Mouse (Mus musculus) liver, embryonic 14.5 days (tissue): ENCODE results near the gene 1700025C18Rik. TPM values are rescaled to one million over a fixed set of nuclear protein-coding genes. Genes with fewer than 3 reads are reported as not detected.

ENCODE experiments used
- ATAC-seq: fragments of 200-750 bp; cut with Nextera tagmentation; 2 replicates; pipeline ENCODE4 v1.8.0; 2017; ENCODE audit warnings: moderate number of reproducible peaks, mild to moderate bottlenecking, moderate library complexity; ENCODE audit not compliant: insufficient read depth
- DNase-seq, 3 experiments: peaks; one replicate each; pipeline ENCODE4 v3.0.0-alpha.2; 2012 to 2013; ENCODE audit warnings: low read depth in 3 of 3, low spot score in 3 of 3
- H3K27ac ChIP-seq: fragments of 300-500 bp; sonication (generic); 2 replicates; pipeline ENCODE4 v1.5.1; 2014; ENCODE audit warnings: moderate library complexity, mild to moderate bottlenecking, control low read depth, inconsistent platforms
- H3K27me3 ChIP-seq: fragments of 300-500 bp; sonication (generic); 2 replicates; pipeline ENCODE4 v1.6.1; 2014; ENCODE audit warnings: mild to moderate bottlenecking, low read length, moderate library complexity; ENCODE audit not compliant: control insufficient read depth, insufficient read depth
- H3K36me3 ChIP-seq: fragments of 300-500 bp; sonication (generic); replicated peaks from 2 replicates; pipeline ENCODE4 v1.6.1; 2014; ENCODE audit warnings: low read depth; ENCODE audit not compliant: control insufficient read depth, insufficient read depth
- H3K4me1 ChIP-seq, 2 experiments: fragments of 200-500 bp in 1 of 2; fragments of 300-500 bp in 1 of 2; sonication (generic) in 1 of 2; replicated peaks; 2 replicates each; pipeline ENCODE4 v1.6.1; 2012 to 2014; ENCODE audit warnings: antibody characterized with exemption in 1 of 2, inconsistent platforms in 1 of 2, low read length in 1 of 2; ENCODE audit not compliant: control insufficient read depth in 2 of 2, insufficient read depth in 2 of 2
- H3K4me2 ChIP-seq: fragments of 300-500 bp; sonication (generic); 2 replicates; pipeline ENCODE4 v1.6.1; 2014; ENCODE audit warnings: low read depth, mild to moderate bottlenecking, control low read depth, moderate library complexity
- H3K4me3 ChIP-seq, 2 experiments: fragments of 200-500 bp in 1 of 2; fragments of 300-500 bp in 1 of 2; sonication (generic) in 1 of 2; 2 replicates each; pipeline ENCODE4 v1.5.1; 2012 to 2014; ENCODE audit warnings: low read depth in 2 of 2, low read length in 2 of 2, mild to moderate bottlenecking in 2 of 2, control low read depth in 1 of 2, inconsistent platforms in 1 of 2, moderate library complexity in 1 of 2; ENCODE audit not compliant: insufficient read depth in 1 of 2
- H3K9ac ChIP-seq: fragments of 300-500 bp; sonication (generic); replicated peaks from 2 replicates; pipeline ENCODE4 v1.6.1; 2014; ENCODE audit warnings: mild to moderate bottlenecking, control low read depth, moderate library complexity
- H3K9me3 ChIP-seq: fragments of 300-500 bp; sonication (generic); 2 replicates; pipeline ENCODE4 v1.6.1; 2016; ENCODE audit warnings: low read length, mixed read lengths; ENCODE audit not compliant: control insufficient read depth
- CTCF ChIP-seq: IDR thresholded peaks from 2 replicates; pipeline ENCODE4 v1.5.1; 2016; ENCODE audit warnings: antibody characterized with exemption, low read depth, control low read depth
- EP300 ChIP-seq: IDR thresholded peaks from 2 replicates; pipeline ENCODE4 v1.6.1; 2016; ENCODE audit warnings: antibody characterized with exemption, low read depth
- WGBS: fragments of 180-500 bp; shearing (Covaris S2); extraction: QIAGEN DNeasy Blood & Tissue Kit; methylation state at CpG from one replicate; pipeline ENCODE4 v1.1.7; 2014; ENCODE audit not compliant: insufficient replicate concordance; 5-methylcytosine and 5-hydroxymethylcytosine counted together
- polyA plus RNA-seq, 2 experiments: library from polyadenylated mRNA; depleted of rRNA in 1 of 2; stranded (reverse) in 1 of 2; unstranded in 1 of 2; fragments of >200 nt; fragmentation: Nextera tagmentation in 1 of 2; extraction: Ambion mirVana in 1 of 2; gene quantifications; 2 replicates each; pipeline versions ENCODE4 v1.2.1 to v1.2.3; 2012 to 2014

The 1700025C18Rik gene
- polyA plus RNA-seq (2012; rRNA removed) (not detected in 2 replicates), polyA plus RNA-seq (2014; fragmentation: Nextera tagmentation; extraction: Ambion mirVana) (not detected in 2 replicates)

DNA sequence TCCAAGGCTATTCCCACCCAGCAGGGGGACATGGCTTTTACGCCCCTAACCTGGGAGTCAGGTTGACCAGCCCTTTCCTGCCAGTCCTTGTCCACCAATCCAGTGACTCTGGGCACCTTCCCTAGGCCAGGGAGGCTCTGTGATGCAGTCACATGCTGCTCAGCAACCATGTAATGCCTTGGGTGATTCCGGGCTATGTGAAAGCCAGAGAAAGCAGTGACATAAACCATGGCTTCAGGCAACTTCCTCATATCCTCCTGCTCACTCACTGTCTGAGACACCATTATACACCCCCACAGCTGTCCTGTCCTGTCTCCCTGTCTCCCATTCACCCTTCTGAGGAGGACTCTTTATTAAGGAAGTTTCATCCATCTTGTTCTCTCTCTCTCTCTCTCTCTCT lies at the start of gene 1700025C18Rik:
TSS of gene 1700025C18Rik (minus strand) at position 101 of the 400 bp plus-strand sequence.
- Histone ChIP-seq H3K9ac (no peak within 1 kb of the TSS), H3K9me3 (no peaks in the 10 kb centered on the region), H3K4me2 (no peak within 1 kb of the TSS), H3K27me3 (no peaks in the 10 kb centered on the region), H3K4me1 (no peaks in the 10 kb centered on the region), H3K4me3 (no peak within 1 kb of the TSS), H3K27ac (no peak within 1 kb of the TSS), H3K36me3 (no peaks in the 10 kb centered on the region)
- ATAC-seq: no peak
- DNase-seq: no peak
- WGBS: 53% methylated on average over 2 of the region's 2 CpGs
- TF ChIP-seq CTCF (no peak), EP300 (no peak)

- Histone ChIP-seq H3K9me3 (no peaks in the 10 kb centered on the region), H3K36me3 (no peaks in the 10 kb centered on the region), H3K4me3 (no peak overlapping the region), H3K27ac (no peak overlapping the region), H3K4me2 (no peak overlapping the region), H3K4me1 (peaks cover 0 to 2% of the 10 kb centered on the region in 2 experiments; a peak in 1 of 4 replicates), H3K27me3 (no peaks in the 10 kb centered on the region), H3K9ac (no peak overlapping the region)
- ATAC-seq (no peak), DNase-seq (no peak)
- TF ChIP-seq CTCF: no peak
- no peak for TF ChIP-seq EP300
- WGBS: 4% methylated on average over 16 of the region's 16 CpGs
These were observed 45.5 kb upstream of the 1700025C18Rik start for GRCm38 (mm10) chr2:165136049-165136448.

GRCm38 (mm10) chr2:165133566-165133965 lies 43.0 kb upstream of the 1700025C18Rik start:
- 3% methylated on average over 15 of the region's 15 CpGs for WGBS
- Histone ChIP-seq H3K36me3 (no peaks in the 10 kb centered on the region), H3K4me2 (no peak overlapping the region), H3K9ac (no peak overlapping the region), H3K4me3 (no peak overlapping the region), H3K4me1 (peaks cover 0 to 2% of the 10 kb centered on the region in 2 experiments; a peak in 1 of 4 replicates), H3K27ac (no peak overlapping the region), H3K27me3 (no peaks in the 10 kb centered on the region), H3K9me3 (no peaks in the 10 kb centered on the region)
- ATAC-seq: no peak
- TF ChIP-seq CTCF (no peak), EP300 (no peak)
- no peak for DNase-seq

GRCm38 (mm10) chr2:165131428-165131827 lies 40.9 kb upstream of the 1700025C18Rik start:
- Histone ChIP-seq H3K4me3 (no peak overlapping the region), H3K9me3 (no peaks in the 10 kb centered on the region), H3K4me1 (peaks cover 0 to under 1% of the 10 kb centered on the region in 2 experiments; a peak in 1 of 4 replicates), H3K4me2 (no peak overlapping the region), H3K9ac (no peak overlapping the region), H3K27ac (no peak overlapping the region), H3K36me3 (no peaks in the 10 kb centered on the region), H3K27me3 (no peaks in the 10 kb centered on the region)
- no peak for ATAC-seq
- WGBS: 42% methylated on average over 12 of the region's 12 CpGs
- TF ChIP-seq CTCF: no peak
- TF ChIP-seq EP300: no peak
- DNase-seq: no peak

DNA sequence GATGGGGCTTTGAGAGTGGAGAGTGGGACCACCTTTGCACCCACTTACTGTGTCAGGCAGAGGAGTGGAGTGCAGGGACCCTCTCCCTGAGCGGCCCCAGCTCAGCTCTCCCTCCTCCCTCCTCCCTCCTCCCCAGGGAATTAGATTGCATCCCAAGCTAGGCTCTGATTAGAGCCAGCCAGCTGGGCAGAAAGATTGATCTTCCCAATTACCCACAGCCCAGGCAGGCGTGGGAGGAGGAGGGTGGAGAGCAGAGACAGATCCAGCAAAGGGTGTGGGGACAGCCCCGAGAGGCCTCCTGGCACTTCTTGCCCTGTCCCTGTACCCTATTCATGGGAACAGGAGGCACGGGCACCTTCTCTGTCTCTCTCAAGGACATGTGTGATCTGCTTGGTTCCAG lies 38.6 kb upstream of the 1700025C18Rik start:
- H3K4me3 ChIP-seq: no peak overlapping the region
- no peaks in the 10 kb centered on the region for H3K27me3 ChIP-seq
- no peak overlapping the region for H3K9ac ChIP-seq
- no peak for TF ChIP-seq CTCF
- no peak for TF ChIP-seq EP300
- H3K9me3 ChIP-seq: no peaks in the 10 kb centered on the region
- ATAC-seq (no peak), DNase-seq (no peak)
- H3K4me1 ChIP-seq: no peaks in the 10 kb centered on the region
- H3K36me3 ChIP-seq: no peaks in the 10 kb centered on the region
- no peak overlapping the region for H3K4me2 ChIP-seq
- 47% methylated on average over 4 of the region's 4 CpGs for WGBS
- H3K27ac ChIP-seq: no peak overlapping the region
